Mouse (Mus musculus): ENCODE data around the gene Pign. TPM values are rescaled to one million over a fixed set of nuclear protein-coding genes. Genes with fewer than 3 reads are reported as not detected.

Gene Pign
- 2.0 and 2.6 TPM in 2 replicates for polyA plus RNA-seq (2021; fragmentation: Nextera tagmentation)
- long read RNA-seq, experiment 1, full-length matches to known transcripts: 4 of 16 reads
- long read RNA-seq, experiment 1, partial matches to known transcripts: 4 of 16 reads
- long read RNA-seq, experiment 1, other reads (novel, unspliced or antisense): 8 of 16 reads
- long read RNA-seq, experiment 2, partial matches to known transcripts: 0 of 1 reads
- long read RNA-seq, experiment 2, other reads (novel, unspliced or antisense): 1 of 1 reads

GRCm38 (mm10) chr1:105663171-105663961 is at the start of gene Pign, which contains the start of gene Relch:
Gene Pign, minus strand, starts transcription at chr1:105663677.
Gene Relch, plus strand, starts transcription at chr1:105663861.

Other genes with a start within 250 kb of the Pign start
- gene Relch, start 184 bp upstream of the Pign start, polyA plus RNA-seq (2021; fragmentation: Nextera tagmentation): 15.2 and 18.8 TPM in 2 replicates
- gene Tnfrsf11a, start 117.0 kb upstream of the Pign start, polyA plus RNA-seq (2021; fragmentation: Nextera tagmentation): 0.39 and 1.6 TPM in 2 replicates

Data from left cerebral cortex, adult 6 months (tissue).